Mouse (Mus musculus) embryonic fibroblast, embryonic 13.5 days (primary cell): ENCODE results near the gene Tstd1. TPM values are rescaled to one million over a fixed set of nuclear protein-coding genes. Genes with fewer than 3 reads are reported as not detected.

Experiments
- H3K27ac ChIP-seq: 2 replicates; pipeline ENCODE4 v1.5.1; 2012; ENCODE audit warnings: low read length, control low read depth, inconsistent platforms; ENCODE audit not compliant: insufficient read depth
- H3K4me1 ChIP-seq: 2 replicates; pipeline ENCODE4 v1.6.1; 2011; ENCODE audit warnings: low read length; ENCODE audit not compliant: control insufficient read depth, insufficient read depth
- H3K4me3 ChIP-seq: 2 replicates; pipeline ENCODE4 v1.5.1; 2011; ENCODE audit warnings: mild to moderate bottlenecking, control low read depth, low read length; ENCODE audit not compliant: insufficient read depth
- CTCF ChIP-seq: IDR thresholded peaks from 2 replicates; pipeline ENCODE4 v1.5.1; 2011; ENCODE audit warnings: mild to moderate bottlenecking, control low read depth, low read length, moderate library complexity, borderline replicate concordance; ENCODE audit not compliant: insufficient read depth
- POLR2A ChIP-seq: IDR thresholded peaks from 2 replicates; pipeline ENCODE4 v1.6.1; 2011; ENCODE audit warnings: low read depth, mild to moderate bottlenecking, control low read depth, low read length, moderate library complexity
- polyA plus RNA-seq: library from polyadenylated mRNA; stranded (reverse); fragments of >200 nt; gene quantifications from 2 replicates; pipeline ENCODE4 v1.2.4, GENCODE M21; 2011; ENCODE audit warnings: low read depth; ENCODE audit not compliant: missing spikeins, insufficient read length

Tstd1 gene
- 1.9 TPM in 1 of 2 replicates, not detected in the other for polyA plus RNA-seq

DNA sequence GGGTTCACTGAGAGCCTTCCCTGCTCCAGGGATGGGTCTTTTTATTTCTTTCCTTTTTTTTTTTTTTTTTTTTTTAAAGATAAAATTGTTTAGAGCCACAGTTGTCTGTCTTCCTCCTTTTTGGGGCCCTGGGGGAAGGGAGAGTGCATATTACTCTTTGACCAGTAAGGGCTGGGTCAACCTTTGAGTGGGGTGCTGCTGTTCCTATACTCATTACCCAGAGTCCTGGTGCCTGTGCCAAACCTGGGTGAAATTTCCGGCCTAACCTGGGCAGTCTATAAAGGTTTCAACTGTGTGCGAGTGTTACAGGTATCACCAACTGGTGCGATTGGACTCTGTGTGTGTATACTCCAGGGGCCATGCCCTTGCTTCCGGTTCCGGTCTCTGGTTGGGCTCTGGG, at the start of gene Tstd1:
Gene Tstd1 (plus strand): TSS at position 213 of the 400 bp plus-strand sequence.
- H3K4me1 ChIP-seq: no peaks in the 10 kb centered on the region
- no peak within 1 kb of the TSS for H3K27ac ChIP-seq
- TF ChIP-seq POLR2A: no peak
- H3K4me3 ChIP-seq: no peak within 1 kb of the TSS

DNA sequence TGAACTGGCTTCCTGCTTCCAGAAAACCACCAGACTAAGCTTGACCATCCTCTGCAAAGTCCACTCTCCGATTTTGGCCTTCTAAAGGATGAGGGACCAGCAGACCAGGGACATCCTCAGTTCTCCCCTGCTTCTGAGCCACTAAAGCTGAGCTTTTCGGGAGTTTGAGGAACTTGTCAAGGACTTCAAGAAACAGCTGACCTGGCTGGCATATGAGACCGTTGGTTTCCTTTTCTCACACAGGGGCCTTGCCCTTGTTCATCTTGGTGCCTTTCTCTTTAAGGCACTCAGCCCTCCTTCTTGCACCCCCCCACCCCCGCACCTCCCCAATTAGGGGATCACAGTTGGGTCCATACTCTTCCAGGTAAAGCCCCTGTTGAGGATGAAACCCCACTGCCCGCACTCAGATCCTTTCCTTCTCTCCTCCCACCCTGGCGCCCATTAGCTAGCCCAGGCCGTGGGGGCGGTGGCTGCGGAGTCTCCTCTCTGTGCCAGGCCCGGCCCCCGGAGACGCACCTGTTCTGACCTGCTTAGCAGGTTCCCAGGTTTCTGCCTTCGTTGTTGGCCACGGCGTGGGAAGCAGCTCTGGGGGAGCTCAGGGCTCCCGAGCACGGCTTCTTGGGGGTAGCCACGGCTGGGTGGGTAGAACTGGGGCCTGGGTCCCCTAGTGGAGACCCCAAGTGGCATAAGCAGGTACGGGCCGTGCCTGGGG, 48.7 kb upstream of the Tstd1 start, which contains the start of gene Nectin4:
Gene Nectin4 (plus strand): TSS at position 255 of the 712 bp plus-strand sequence.
- H3K4me1 ChIP-seq: no peaks in the 10 kb centered on the region
- no peak for TF ChIP-seq CTCF
- TF ChIP-seq POLR2A: no peak
- no peak within 1 kb of the TSS for H3K4me3 ChIP-seq
- H3K27ac ChIP-seq: no peak within 1 kb of the TSS

GRCm38 (mm10) chr1:171372880-171373279, 45.8 kb upstream of the Tstd1 start:
- Histone ChIP-seq H3K27ac (no peak overlapping the region), H3K4me1 (no peaks in the 10 kb centered on the region), H3K4me3 (no peak overlapping the region)
- TF ChIP-seq POLR2A (no peak), CTCF (no peak)

GRCm38 (mm10) chr1:171373946-171374345, 44.7 kb upstream of the Tstd1 start:
- Histone ChIP-seq H3K4me1 (no peaks in the 10 kb centered on the region), H3K4me3 (no peak overlapping the region), H3K27ac (no peak overlapping the region)
- no peak for TF ChIP-seq POLR2A
- TF ChIP-seq CTCF: no peak

DNA sequence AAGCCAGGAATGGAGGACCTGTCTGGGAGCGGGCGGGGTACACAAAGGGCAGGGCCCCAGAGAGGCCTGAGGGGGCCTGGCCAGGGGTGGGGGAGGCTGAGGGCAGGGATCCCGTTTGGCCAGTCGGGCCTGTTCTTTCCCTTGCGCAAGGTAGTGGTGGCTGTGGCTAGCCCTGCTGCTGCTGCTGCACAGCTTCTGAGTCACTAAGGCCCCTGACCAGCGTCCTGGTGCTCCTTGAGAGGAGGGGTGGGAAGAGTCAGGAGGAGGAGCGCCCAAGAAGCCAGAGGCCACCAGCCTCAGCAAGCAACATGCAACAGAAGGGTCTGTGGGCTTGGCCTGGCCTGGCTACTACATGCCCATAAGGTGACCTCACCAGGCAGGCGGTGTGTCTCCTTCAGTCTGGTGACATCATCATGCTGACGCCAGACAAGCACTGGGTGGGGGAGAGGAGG, 43.0 kb upstream of the Tstd1 start:
- no peak overlapping the region for H3K27ac ChIP-seq
- H3K4me3 ChIP-seq: no peak overlapping the region
- no peaks in the 10 kb centered on the region for H3K4me1 ChIP-seq
- TF ChIP-seq CTCF (no peak), POLR2A (no peak)

DNA sequence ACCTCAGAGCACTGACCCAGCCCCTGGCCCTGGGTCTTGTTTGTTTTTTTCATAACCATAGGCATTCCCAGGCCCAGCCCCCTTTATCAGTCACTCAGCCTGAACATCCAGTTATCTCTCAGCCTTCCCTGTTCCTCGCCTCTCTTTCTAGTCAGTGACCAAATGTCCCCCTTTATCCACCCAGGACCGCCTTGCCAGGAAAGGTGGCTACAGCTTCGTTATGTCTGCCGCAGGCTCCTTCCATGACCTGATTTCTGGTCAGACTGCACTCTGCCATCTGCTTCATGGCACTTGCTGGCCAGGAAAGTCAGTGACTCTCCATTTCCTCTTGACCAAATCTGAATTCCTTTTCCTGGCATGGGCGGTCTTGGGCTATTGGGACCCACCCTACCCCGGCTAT, 40.4 kb upstream of the Tstd1 start:
- Histone ChIP-seq H3K27ac (no peak overlapping the region), H3K4me1 (no peaks in the 10 kb centered on the region), H3K4me3 (no peak overlapping the region)
- TF ChIP-seq CTCF (no peak), POLR2A (no peak)

DNA sequence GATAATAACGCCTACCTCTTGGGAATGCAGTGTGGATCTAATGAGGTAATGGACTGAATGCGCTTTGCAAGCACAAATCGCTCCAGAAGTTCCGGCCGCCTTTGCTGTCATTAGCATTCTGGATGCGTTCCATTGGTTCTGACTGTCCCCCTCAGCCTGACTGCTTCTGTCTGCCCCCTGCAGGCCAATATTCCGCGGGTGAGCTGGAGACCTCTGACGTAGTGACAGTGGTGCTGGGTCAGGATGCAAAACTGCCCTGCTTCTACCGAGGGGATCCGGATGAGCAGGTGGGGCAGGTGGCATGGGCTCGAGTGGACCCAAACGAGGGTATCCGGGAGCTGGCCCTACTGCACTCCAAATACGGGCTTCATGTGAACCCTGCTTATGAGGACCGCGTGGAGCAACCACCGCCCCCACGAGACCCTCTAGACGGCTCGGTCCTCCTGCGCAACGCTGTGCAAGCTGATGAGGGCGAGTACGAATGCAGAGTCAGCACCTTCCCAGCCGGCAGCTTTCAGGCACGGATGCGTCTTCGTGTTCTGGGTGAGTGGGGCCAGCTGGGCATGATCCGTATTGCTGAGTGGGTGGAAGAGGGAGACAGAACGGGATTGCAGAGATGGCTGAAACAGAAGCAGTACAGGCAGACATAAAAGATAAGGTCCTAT, 38.6 kb upstream of the Tstd1 start:
- no peaks in the 10 kb centered on the region for H3K4me1 ChIP-seq
- no peak overlapping the region for H3K4me3 ChIP-seq
- no peak overlapping the region for H3K27ac ChIP-seq
- TF ChIP-seq CTCF: peak; percentile 80
- TF ChIP-seq POLR2A: no peak

DNA sequence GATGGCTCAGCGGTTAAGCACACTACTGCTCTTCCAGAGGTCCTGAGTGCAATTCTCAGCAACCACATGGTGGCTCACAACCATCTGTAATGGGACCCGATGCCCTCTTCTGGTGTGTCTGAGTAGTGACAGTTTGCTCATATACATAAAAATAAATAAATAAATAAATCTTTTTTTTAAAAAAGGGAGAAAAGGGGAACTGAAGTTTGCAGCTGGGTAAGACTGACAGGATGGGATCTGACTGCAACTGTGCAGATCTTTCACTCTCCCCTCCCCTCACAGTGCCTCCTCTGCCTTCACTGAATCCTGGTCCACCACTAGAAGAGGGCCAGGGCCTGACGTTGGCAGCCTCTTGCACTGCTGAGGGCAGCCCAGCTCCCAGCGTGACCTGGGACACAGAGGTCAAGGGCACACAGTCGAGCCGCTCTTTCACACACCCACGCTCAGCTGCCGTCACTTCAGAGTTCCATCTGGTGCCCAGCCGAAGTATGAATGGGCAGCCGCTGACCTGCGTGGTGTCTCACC, 36.5 kb upstream of the Tstd1 start:
- H3K4me1 ChIP-seq: no peaks in the 10 kb centered on the region
- TF ChIP-seq CTCF (no peak), POLR2A (no peak)
- H3K4me3 ChIP-seq: no peak overlapping the region
- no peak overlapping the region for H3K27ac ChIP-seq

- no peak for TF ChIP-seq POLR2A
- TF ChIP-seq CTCF: no peak
- Histone ChIP-seq H3K4me1 (no peaks in the 10 kb centered on the region), H3K4me3 (no peak overlapping the region), H3K27ac (no peak overlapping the region)
These were observed 34.3 kb upstream of the Tstd1 start for GRCm38 (mm10) chr1:171384361-171384760.

- no peak overlapping the region for H3K27ac ChIP-seq
- no peak for TF ChIP-seq POLR2A
- TF ChIP-seq CTCF: 0 out of 2 replicates have a peak, but pooled peaks have one; percentile 25
- H3K4me3 ChIP-seq: no peak overlapping the region
- no peaks in the 10 kb centered on the region for H3K4me1 ChIP-seq
These were observed 33.5 kb upstream of the Tstd1 start for GRCm38 (mm10) chr1:171385171-171385570.
